Mouse (Mus musculus): ENCODE data around the gene Traf3ip3.

Traf3ip3 gene

GRCm38 (mm10) chr1:193207503-193207902 is 6.0 kb upstream of the Traf3ip3 start, which contains the start of gene Lamb3:
TSS of gene Lamb3 (plus strand) at chr1:193207699.
- no peak for DNase-seq (ENCODE audit: low spot score)

GRCm38 (mm10) chr1:193205431-193205830 is 3.9 kb upstream of the Traf3ip3 start:
- no peak for DNase-seq (ENCODE audit: low spot score)

- DNase-seq (ENCODE audit: low spot score) = no peak
Measured at GRCm38 (mm10) chr1:193203821-193204220, 2.3 kb upstream of the Traf3ip3 start.

DNA sequence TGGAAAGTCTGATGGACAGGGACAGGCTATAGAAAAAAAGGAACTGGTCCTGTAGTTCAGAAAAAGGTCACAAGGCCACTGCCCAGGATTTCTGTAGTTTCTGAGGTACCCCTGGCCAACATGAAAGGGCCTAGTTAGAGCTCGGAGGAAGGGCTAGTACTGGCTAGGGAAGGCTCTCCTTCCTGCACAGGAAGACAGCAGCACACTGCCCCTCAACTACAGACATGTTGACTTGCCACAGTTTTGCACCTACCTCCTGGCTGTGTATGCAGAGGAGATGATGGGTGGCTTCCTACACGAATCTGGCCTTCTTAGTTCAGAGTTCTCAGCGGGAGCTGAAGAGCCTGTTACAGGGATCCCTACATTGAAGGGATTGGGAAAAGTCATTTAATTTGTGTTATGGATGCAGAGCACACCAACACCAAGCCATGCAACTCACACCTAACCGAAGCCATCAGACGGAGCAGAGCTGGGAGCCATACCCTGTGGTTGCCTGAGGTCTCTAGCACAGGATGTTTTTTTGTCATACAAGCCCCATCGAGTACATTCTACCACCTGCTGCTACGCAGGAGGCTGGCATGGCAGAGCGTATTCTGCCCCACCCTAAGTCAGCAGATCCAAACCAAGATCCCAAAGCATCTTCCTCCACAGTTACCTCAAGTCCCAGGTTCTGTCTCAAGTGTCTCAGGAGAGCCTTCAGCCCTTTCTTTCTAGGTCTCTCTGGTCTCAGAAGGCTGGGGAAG is 692 bp downstream of the Traf3ip3 start:
- DNase-seq (ENCODE audit: low spot score) = no peak

GRCm38 (mm10) chr1:193198312-193198711 is 3.2 kb downstream of the Traf3ip3 start:
- DNase-seq (ENCODE audit: low spot score) = no peak

DNA sequence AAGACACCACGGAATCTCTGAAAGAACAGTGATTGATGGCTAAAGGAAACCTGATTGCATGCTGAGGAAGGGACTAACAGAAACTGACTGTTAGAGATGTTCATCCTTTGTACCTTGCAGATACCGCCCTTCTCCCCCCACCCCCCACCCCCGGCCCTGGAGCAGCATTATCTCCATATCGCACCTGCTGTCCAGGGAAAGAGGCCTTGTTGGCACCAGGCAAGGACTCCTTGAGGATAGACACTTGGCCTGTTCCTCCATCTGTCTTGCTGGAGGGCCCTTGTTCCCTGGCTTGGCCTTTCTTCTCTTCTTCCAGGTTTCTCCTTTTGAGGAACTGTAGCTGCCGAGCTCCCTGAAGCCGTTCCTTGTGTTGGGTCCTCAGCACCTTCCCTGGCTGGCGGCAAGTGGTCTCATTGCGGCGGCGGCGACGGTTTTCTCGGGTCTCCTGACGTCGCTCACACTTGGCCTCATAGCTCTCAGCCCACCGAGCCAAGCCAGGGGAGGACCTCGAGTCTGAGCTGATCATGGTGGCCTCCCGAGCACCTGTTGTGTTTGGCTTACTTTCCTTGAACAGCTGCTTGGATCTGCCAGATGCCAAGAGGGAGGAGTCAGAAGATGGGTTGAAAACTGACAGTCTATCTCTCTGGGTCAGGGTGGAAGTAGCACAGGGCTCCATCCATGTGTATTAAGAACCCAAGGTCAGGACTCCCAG is 3.9 kb downstream of the Traf3ip3 start:
- DNase-seq (ENCODE audit: low spot score) = no peak

DNA sequence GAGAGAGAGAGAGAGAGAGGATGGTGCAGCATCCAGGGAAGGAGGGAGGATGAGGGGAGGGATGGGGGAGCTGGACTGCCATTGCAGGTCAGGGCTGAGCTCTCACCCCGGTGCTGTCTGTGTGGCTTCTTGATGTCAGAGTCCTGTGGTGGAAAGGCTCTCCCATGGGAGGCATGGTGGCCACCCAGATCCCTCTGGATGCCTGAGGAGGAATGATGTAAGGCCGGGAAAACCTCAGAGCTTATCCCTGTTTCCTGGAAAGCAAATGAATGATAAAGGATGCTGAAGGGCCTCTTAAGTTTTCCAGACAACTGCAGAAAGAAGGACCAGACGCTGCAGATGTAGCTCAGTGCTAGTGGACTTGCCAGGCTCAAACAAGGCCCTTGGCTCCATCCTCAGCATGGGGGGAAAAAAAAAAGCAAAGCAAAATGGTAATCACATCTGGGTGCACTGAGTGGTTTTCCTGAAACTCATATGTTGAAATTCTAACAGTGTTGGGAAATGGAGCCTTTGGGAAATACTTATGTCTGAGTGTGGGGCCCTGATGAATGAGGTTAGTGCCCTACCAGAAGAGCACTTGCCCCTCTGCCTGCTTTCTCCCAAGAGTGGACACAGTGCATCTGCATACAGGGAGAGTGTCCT is 6.2 kb downstream of the Traf3ip3 start:
- no peak for DNase-seq (ENCODE audit: low spot score)

GRCm38 (mm10) chr1:193194416-193195140 is 6.9 kb downstream of the Traf3ip3 start:
- DNase-seq (ENCODE audit: low spot score) = no peak

DNA sequence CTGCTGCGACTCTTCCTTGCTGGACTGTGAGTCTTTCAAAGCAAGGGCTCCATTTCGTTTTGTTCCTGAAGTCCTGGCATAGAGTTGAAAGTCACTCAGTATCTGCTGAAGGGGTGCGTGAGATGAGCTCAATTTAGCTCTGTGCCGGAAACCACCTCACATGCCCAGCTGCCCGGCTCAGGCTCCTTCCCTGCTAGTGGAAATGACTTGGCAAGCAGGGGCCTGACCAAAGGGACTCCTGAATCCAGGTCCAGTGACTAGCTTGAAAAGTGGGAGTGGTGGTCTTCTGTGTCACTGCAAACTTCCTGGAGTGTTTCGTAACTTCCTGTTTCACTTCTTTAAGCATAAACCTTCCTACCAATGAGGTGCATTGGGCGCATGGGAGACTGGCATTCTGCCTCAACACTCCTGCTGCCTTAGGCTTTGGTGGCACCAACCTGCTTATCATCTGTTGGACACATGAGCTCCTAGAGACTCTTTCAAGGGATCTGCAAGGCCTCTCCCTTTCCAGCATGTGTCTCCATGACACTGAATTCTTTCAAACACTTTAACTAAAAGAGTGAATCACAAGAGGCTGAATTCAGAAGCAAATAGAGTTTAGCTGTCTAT is 9.7 kb downstream of the Traf3ip3 start:
- DNase-seq (ENCODE audit: low spot score) = no peak

- DNase-seq (ENCODE audit: low spot score) = no peak
Measured at GRCm38 (mm10) chr1:193189771-193190170, 11.7 kb downstream of the Traf3ip3 start.

DNA sequence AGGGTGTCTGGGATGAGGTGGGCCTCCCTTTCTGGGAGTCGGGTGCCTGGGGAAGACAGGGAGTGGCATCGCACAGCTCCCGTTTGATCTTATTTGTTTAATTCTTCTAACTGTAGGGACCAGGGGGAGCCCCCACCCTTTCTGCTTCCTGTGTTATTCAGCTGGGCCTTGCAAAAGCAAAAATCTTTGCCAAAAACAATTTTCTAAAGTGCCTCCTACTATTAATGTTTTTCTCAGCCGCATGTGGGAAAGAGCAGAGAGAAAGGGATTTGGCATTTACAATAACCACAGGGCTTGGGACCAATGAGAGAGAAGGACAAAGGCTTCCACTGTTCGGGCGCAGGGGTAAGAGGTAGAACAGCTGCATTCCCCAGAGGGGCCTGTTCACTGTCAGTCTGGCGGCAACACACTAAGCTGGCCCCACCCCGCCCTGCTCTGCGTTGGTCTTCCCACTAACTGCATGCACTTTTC is 12.3 kb downstream of the Traf3ip3 start:
- peak; percentile 33 for DNase-seq (ENCODE audit: low spot score)

DNA sequence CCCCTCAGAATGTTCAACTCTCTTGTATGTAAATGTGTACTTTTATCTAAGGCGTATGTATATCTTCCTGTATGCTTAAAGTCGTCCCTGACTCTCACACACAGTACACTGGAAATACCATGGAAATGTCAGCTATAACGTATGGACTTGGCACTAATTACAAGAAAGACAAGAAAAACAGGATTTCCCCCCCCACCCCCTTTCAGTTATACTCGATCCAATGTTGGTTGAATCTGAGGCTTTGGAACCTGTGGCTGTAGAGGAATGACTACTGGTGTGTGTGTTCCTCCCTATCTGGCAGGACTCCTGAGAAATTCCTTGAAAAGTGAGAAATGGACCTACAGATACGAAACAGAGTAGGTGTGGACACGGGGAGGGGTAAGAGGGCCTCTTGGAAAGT is 13.2 kb downstream of the Traf3ip3 start:
- DNase-seq (ENCODE audit: low spot score) = no peak

- DNase-seq (ENCODE audit: low spot score) = no peak
Measured at GRCm38 (mm10) chr1:193181104-193181503, 20.4 kb downstream of the Traf3ip3 start.

DNA sequence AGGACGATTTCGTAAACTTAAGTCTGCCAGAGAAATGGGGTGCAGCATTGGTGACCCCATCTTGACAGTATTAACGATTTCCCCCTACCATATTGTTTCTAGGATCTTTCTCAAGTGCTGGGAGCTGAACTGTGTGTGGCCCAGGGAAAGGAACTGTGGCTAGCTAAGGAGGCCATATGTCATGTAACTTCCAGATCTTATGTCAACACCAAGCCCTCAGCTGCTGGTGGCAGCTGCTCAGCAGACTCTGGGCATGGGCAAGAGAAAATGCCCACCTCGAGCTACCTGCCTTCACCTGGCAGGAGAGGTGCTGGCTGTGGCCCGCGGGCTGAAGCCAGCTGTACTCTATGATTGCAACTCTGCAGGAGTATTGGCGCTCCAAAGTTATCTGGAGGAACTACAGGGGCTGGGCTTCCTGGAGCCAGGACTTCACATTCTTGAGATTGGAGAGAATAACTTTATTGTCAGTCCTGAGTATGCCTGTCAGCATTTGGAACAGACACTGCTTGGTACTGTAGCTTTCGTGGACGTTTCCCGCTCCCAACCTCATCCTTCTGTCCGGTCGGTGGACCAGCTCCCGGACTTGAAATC is 27.3 kb downstream of the Traf3ip3 start:
- DNase-seq (ENCODE audit: low spot score) = no peak

GRCm38 (mm10) chr1:193173810-193174129 is 27.7 kb downstream of the Traf3ip3 start:
- DNase-seq (ENCODE audit: low spot score) = no peak

GRCm38 (mm10) chr1:193172991-193173809 is 28.3 kb downstream of the Traf3ip3 start:
- peak; percentile 94 for DNase-seq (ENCODE audit: low spot score)

DNA sequence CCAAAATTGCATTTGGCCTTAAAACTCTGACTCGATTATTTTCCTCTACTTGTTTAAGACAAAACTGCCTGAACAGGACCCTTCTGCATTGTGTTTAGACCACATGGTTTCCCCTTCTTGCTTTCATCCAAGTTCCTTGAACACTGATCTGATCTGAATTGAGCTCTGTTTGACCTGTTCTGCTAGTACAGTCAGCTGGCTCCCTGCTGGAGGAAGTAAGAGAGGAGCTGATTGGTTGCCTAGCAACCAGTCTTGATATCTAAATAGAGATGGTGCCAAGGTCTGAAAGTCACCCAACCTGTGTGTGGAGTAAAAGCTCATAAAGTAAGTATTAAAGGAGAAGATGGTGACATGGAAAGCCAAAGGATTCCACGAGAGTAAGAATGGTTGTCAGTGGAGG is 31.6 kb downstream of the Traf3ip3 start:
- no peak for DNase-seq (ENCODE audit: low spot score)

DNA sequence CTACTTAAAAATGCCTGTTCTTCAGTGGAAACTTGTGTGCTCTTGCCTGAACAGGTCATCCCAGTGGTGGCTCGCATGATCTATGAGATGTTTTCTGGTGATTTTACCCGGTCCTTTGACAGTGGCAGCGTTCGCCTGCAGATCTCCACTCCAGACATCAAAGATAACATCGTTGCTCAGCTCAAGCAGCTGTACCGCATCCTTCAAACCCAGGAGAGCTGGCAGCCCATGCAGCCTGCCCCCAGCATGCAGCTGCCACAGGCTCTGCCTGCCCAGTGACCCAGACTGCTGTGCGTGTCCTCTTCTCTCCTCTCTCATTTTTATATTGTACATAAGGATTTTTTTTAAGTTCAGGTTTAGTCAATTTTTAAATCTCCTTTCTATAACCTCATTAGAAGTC is 32.3 kb downstream of the Traf3ip3 start:
- DNase-seq (ENCODE audit: low spot score) = no peak

GRCm38 (mm10) chr1:193167746-193168145 is 33.8 kb downstream of the Traf3ip3 start, which contains the start of gene A130010J15Rik:
TSS of gene A130010J15Rik (plus strand) at chr1:193168046.
- DNase-seq (ENCODE audit: low spot score) = no peak

DNA sequence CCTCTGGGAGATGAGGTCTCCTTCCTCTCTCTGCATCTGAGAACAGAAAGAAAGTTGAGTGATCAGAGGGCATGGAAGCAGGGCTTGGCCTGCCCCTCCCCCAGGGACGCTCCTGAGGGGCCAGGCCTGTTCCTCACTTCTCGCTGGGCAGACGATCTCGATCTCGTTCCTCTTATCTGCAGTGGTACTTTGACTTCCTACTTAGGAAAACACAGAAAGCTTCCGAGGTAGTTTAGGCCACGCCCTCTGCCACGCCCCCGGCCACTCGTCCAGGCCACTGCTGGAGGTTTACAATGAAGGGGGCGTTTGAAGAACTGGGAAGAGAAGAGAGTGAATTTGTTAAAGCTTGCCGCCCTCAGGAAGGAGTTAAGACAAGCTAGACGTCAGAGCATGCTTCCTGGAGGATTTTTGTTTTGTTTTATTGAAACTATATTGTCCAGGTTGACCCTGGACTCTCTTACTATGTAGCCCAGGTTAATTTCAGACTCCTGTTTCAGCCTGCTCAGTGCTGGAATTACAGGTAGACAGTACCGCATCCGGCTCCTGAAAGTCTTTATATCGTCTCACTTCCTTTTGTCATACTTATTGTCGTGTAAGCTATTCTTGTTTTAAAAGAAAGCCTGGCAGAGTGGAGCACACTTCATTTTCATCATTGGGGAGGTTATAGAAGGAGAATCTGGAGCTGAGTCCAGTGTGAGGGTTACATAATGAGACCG is 41.0 kb downstream of the Traf3ip3 start:
- DNase-seq (ENCODE audit: low spot score) = no peak
